Mouse (Mus musculus) kidney, adult 2 months (tissue): Measurements from ENCODE around the gene Ptges2. TPM values are rescaled to one million over a fixed set of nuclear protein-coding genes. Genes with fewer than 3 reads are reported as not detected.

Experiments used
- DNase-seq: peaks from one replicate; pipeline ENCODE4 v3.0.0; 2021
- H3K27ac ChIP-seq: fragments of 200-500 bp; 2 replicates; pipeline ENCODE4 v1.5.1; 2012; ENCODE audit warnings: low read depth, low read length, control low read depth, inconsistent platforms; ENCODE audit not compliant: insufficient read depth
- H3K27me3 ChIP-seq: fragments of 200-500 bp; replicated peaks from 2 replicates; pipeline ENCODE4 v1.6.1; 2012; ENCODE audit warnings: mild to moderate bottlenecking, moderate library complexity, low read length, inconsistent platforms; ENCODE audit not compliant: control insufficient read depth, insufficient read depth
- H3K36me3 ChIP-seq: fragments of 200-500 bp; 2 replicates; pipeline ENCODE4 v1.6.1; 2012; ENCODE audit warnings: mild to moderate bottlenecking, moderate library complexity, low read length, inconsistent platforms; ENCODE audit not compliant: control insufficient read depth, insufficient read depth
- H3K4me1 ChIP-seq: fragments of 200-500 bp; 2 replicates; pipeline ENCODE4 v1.6.1; 2011; ENCODE audit warnings: low read length; ENCODE audit not compliant: control insufficient read depth, insufficient read depth
- H3K4me3 ChIP-seq: fragments of 200-500 bp; 2 replicates; pipeline ENCODE4 v1.5.1; 2011; ENCODE audit warnings: mild to moderate bottlenecking, low read depth, low read length, control low read depth; ENCODE audit not compliant: insufficient read depth
- CTCF ChIP-seq: fragments of 200-500 bp; conservative IDR thresholded peaks from 2 replicates; pipeline ENCODE4 v1.5.1; 2011; ENCODE audit warnings: low read depth, mild to moderate bottlenecking, control low read depth, low read length, moderate library complexity, mixed read lengths; ENCODE audit not compliant: insufficient read depth, insufficient read length
- POLR2A ChIP-seq: fragments of 200-500 bp; IDR thresholded peaks from one replicate; pipeline ENCODE4 v1.6.1; 2011; ENCODE audit warnings: low read depth, low read length, control low read depth
- WGBS: fragments of 180-500 bp; shearing (Covaris S2); methylation state at CpG from one replicate; pipeline ENCODE4 v1.1.7; 2018; 5-methylcytosine and 5-hydroxymethylcytosine counted together
- polyA plus RNA-seq: library from polyadenylated mRNA; depleted of rRNA; stranded (reverse); fragments of >200 nt; gene quantifications from 2 replicates; pipeline ENCODE4 v1.2.3, GENCODE M21; 2012

Ptges2 gene
- polyA plus RNA-seq, 1 experiment: 69.7 TPM

GRCm38 (mm10) chr2:32387706-32388490 is 7.8 kb upstream of the Ptges2 start, which contains the start of gene Lcn2:
TSS of gene Lcn2 (minus strand) at chr2:32388252.
- Histone ChIP-seq H3K4me1 (peaks cover 3% of the 10 kb centered on the region; the same call in 1 of the 2 replicates), H3K36me3 (no peaks in the 10 kb centered on the region), H3K4me3 (no peak within 1 kb of the TSS), H3K27ac (no peak within 1 kb of the TSS), H3K27me3 (no peaks in the 10 kb centered on the region)
- DNase-seq: peak; percentile 22
- no peak for TF ChIP-seq CTCF
- TF ChIP-seq POLR2A: no peak
- WGBS: 57% methylated on average over 5 of the region's 5 CpGs

GRCm38 (mm10) chr2:32389157-32389556 is 6.5 kb upstream of the Ptges2 start:
- H3K27ac ChIP-seq: no peak overlapping the region
- no peak overlapping the region for H3K4me3 ChIP-seq
- H3K36me3 ChIP-seq: no peaks in the 10 kb centered on the region
- no peaks in the 10 kb centered on the region for H3K27me3 ChIP-seq
- 75% methylated on average over 2 of the region's 2 CpGs for WGBS
- DNase-seq: no peak
- peaks cover 3% of the 10 kb centered on the region; the same call in 1 of the 2 replicates for H3K4me1 ChIP-seq
- TF ChIP-seq CTCF (no peak), POLR2A (no peak)

GRCm38 (mm10) chr2:32390871-32391270 is 4.8 kb upstream of the Ptges2 start:
- Histone ChIP-seq H3K4me1 (peaks cover 7% of the 10 kb centered on the region; the same call in 1 of the 2 replicates), H3K27me3 (no peaks in the 10 kb centered on the region), H3K27ac (no peak overlapping the region), H3K4me3 (no peak overlapping the region), H3K36me3 (no peaks in the 10 kb centered on the region)
- WGBS: 46% methylated on average over 8 of the region's 8 CpGs
- TF ChIP-seq POLR2A (no peak), CTCF (no peak)
- peak; percentile 77 for DNase-seq

GRCm38 (mm10) chr2:32392063-32392462 is 3.6 kb upstream of the Ptges2 start:
- H3K27ac ChIP-seq: peak overlapping the region; percentile 13; the same call in 1 of the 2 replicates
- TF ChIP-seq CTCF (no peak), POLR2A (no peak)
- H3K36me3 ChIP-seq: no peaks in the 10 kb centered on the region
- peaks cover 7% of the 10 kb centered on the region; the same call in 1 of the 2 replicates for H3K4me1 ChIP-seq
- WGBS: 31% methylated on average over 5 of the region's 5 CpGs
- DNase-seq: peak; percentile 86
- no peak overlapping the region for H3K4me3 ChIP-seq
- no peaks in the 10 kb centered on the region for H3K27me3 ChIP-seq

GRCm38 (mm10) chr2:32394973-32395372 is 723 bp upstream of the Ptges2 start:
- H3K27me3 ChIP-seq: no peaks in the 10 kb centered on the region
- peaks cover 10% of the 10 kb centered on the region; the same call in 1 of the 2 replicates for H3K4me1 ChIP-seq
- TF ChIP-seq CTCF: peak; percentile 41
- TF ChIP-seq POLR2A: no peak
- 3% methylated on average over 8 of the region's 8 CpGs for WGBS
- peak overlapping the region; percentile 87 for H3K27ac ChIP-seq
- H3K36me3 ChIP-seq: no peaks in the 10 kb centered on the region
- peak overlapping the region; percentile 97 for H3K4me3 ChIP-seq
- DNase-seq: peak; percentile 52

GRCm38 (mm10) chr2:32395946-32396621 is 388 bp downstream of the Ptges2 start:
- H3K27ac ChIP-seq: peak overlapping the region; percentile 90
- DNase-seq: peak; percentile 97
- WGBS: under 1% methylated on average over 59 of the region's 59 CpGs
- peaks cover 7% of the 10 kb centered on the region; the same call in 1 of the 2 replicates for H3K4me1 ChIP-seq
- no peak for TF ChIP-seq POLR2A
- no peak for TF ChIP-seq CTCF
- no peaks in the 10 kb centered on the region for H3K36me3 ChIP-seq
- peak overlapping the region; percentile 97 for H3K4me3 ChIP-seq
- H3K27me3 ChIP-seq: no peaks in the 10 kb centered on the region

- H3K36me3 ChIP-seq: no peaks in the 10 kb centered on the region
- no peaks in the 10 kb centered on the region for H3K27me3 ChIP-seq
- H3K4me1 ChIP-seq: peaks cover 7% of the 10 kb centered on the region; the same call in 1 of the 2 replicates
- H3K27ac ChIP-seq: peak overlapping the region; percentile 90
- H3K4me3 ChIP-seq: peak overlapping the region; percentile 97
- under 1% methylated on average over 15 of the region's 15 CpGs for WGBS
- no peak for DNase-seq
- TF ChIP-seq CTCF: no peak
- no peak for TF ChIP-seq POLR2A
These were observed 999 bp downstream of the Ptges2 start for GRCm38 (mm10) chr2:32396695-32397094.
